Mouse (Mus musculus) liver, adult 2 months (tissue): Measurements from ENCODE around the gene Prkrip1. TPM values are rescaled to one million over a fixed set of nuclear protein-coding genes. Genes with fewer than 3 reads are reported as not detected.
A peak's percentile ranks its signal among the peaks of the same experiment; 100 is the strongest.

Experiments used
- DNase-seq: peaks from one replicate; pipeline ENCODE4 v3.0.0-alpha.2; 2011; ENCODE audit warnings: low read depth, low spot score; ENCODE audit errors: extremely low read depth
- H3K27ac ChIP-seq: fragments of 200-500 bp; replicated peaks from 2 replicates; pipeline ENCODE4 v1.5.1; 2012; ENCODE audit warnings: low read depth, mild to moderate bottlenecking, control low read depth, inconsistent platforms, low read length; ENCODE audit not compliant: insufficient read depth
- H3K27me3 ChIP-seq: fragments of 200-500 bp; 2 replicates; pipeline ENCODE4 v1.6.1; 2012; ENCODE audit warnings: mild to moderate bottlenecking, moderate library complexity, low read length, inconsistent platforms; ENCODE audit not compliant: control insufficient read depth, insufficient read depth
- H3K36me3 ChIP-seq: fragments of 200-500 bp; 2 replicates; pipeline ENCODE4 v1.6.1; 2012; ENCODE audit warnings: low read length, inconsistent platforms; ENCODE audit not compliant: control insufficient read depth, insufficient read depth
- H3K4me1 ChIP-seq: fragments of 200-500 bp; 2 replicates; pipeline ENCODE4 v1.6.1; 2011; ENCODE audit warnings: low read length; ENCODE audit not compliant: control insufficient read depth, insufficient read depth
- H3K4me3 ChIP-seq: fragments of 200-500 bp; 2 replicates; pipeline ENCODE4 v1.5.1; 2011; ENCODE audit warnings: low read depth, mild to moderate bottlenecking, control low read depth, low read length, moderate library complexity; ENCODE audit not compliant: insufficient read depth
- H3K79me2 ChIP-seq: fragments of 200-500 bp; 2 replicates; pipeline ENCODE4 v1.6.1; 2012; ENCODE audit warnings: inconsistent platforms, mild to moderate bottlenecking, low read length, moderate library complexity; ENCODE audit not compliant: control insufficient read depth, insufficient read depth
- H3K9ac ChIP-seq: fragments of 200-500 bp; 2 replicates; pipeline ENCODE4 v1.6.1; 2012; ENCODE audit warnings: low read depth, mild to moderate bottlenecking, control low read depth, inconsistent platforms, low read length
- CTCF ChIP-seq: fragments of 200-500 bp; IDR thresholded peaks from 2 replicates; pipeline ENCODE4 v1.5.1; 2011; ENCODE audit warnings: low read depth, low read length, control low read depth
- POLR2A ChIP-seq: fragments of 200-500 bp; IDR thresholded peaks from 2 replicates; pipeline ENCODE4 v1.6.1; 2011; ENCODE audit warnings: low read length, control low read depth; ENCODE audit not compliant: insufficient read depth; ENCODE audit errors: extremely low read depth
- WGBS: fragments of 180-500 bp; shearing (Covaris S2); methylation state at CpG from one replicate; pipeline ENCODE4 v1.1.7; 2018; 5-methylcytosine and 5-hydroxymethylcytosine counted together
- polyA plus RNA-seq: library from polyadenylated mRNA; depleted of rRNA; stranded (reverse); fragments of >200 nt; gene quantifications from 2 replicates; pipeline ENCODE4 v1.2.3, GENCODE M21; 2012
- total RNA-seq: library from RNA; depleted of rRNA; stranded (reverse); fragments of >200 nt; gene quantifications from 2 replicates; pipeline ENCODE4 v1.2.3, GENCODE M21; 2014

The Prkrip1 gene
- total and polyA plus RNA-seq, 2 experiments = 2.1 to 4.8 TPM

DNA sequence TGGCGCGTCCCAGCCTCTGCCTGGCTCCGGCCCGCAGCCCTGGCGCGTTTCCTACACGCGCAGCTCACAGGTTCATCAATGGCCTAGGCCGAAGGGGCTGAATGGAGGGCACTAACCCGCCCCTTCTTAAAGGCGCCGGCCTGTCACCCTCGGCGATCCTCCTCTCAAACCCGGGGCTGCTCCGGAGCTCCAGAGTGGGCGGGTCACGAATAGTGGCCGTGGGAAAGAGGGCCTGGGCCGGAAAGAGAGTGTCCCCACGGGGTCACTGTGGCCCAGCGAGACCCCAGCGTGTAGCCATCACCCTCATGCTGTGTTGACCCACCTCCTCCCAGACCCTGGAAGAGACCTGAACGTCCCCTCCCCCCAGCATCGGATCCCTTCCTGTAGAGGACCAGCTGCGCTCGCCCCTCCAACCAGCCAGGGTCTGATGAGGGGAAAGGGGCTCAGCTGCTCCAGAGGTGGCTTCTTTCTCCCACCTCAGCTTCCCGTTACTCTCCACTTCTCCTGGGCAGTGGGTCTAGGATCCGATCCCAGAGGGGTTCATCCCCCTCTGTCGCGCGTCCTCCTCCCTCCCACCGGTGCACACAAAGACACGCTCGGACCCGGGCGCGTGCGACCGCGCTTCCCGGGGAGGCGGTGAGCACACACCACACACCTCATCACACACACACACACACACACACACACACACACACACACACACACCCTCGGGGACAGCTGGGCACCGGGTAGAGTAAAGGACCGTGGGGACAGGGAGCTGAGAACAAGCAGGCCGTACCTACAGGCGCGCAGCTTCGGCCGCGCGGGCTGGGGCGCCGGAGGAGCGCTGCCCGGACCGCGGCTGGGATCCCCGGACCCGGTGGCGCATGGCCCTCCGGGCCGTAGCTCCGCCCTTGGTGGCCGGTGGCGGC, 45.3 kb upstream of the Prkrip1 start:
- no peaks in the 10 kb centered on the region for H3K27me3 ChIP-seq
- TF ChIP-seq CTCF (no peak), POLR2A (no peak)
- H3K36me3 ChIP-seq = no peaks in the 10 kb centered on the region
- H3K79me2 ChIP-seq = no peaks in the 10 kb centered on the region; the same call in 1 of the 2 replicates
- peak overlapping the region; percentile 80 for H3K9ac ChIP-seq
- peaks cover 14% of the 10 kb centered on the region for H3K4me1 ChIP-seq
- H3K27ac ChIP-seq = peak overlapping the region; percentile 50
- peak; percentile 24 for DNase-seq
- WGBS = 1% methylated on average over 59 of the region's 67 CpGs
- H3K4me3 ChIP-seq = peak overlapping the region; percentile 76

DNA sequence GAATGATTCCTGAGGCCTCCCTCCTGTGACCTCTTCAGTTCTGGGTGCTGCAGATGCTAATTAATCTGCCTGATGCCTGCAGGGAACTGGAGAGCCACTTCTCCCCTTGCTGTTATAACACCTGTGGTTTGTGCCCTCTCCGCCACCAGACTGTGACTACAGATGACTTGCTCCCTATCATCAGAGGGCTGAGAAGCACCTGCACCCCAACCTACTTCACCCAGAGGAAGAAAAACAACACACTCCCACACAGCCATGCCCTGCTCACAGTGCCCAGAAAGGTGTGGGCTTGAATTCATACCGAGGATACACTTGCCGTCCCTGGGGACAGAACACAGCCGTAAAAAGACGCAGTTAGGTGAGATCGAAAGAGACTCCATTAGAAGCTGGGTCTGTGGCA, 42.4 kb upstream of the Prkrip1 start:
- no peak overlapping the region for H3K4me3 ChIP-seq
- H3K9ac ChIP-seq = no peak overlapping the region

DNA sequence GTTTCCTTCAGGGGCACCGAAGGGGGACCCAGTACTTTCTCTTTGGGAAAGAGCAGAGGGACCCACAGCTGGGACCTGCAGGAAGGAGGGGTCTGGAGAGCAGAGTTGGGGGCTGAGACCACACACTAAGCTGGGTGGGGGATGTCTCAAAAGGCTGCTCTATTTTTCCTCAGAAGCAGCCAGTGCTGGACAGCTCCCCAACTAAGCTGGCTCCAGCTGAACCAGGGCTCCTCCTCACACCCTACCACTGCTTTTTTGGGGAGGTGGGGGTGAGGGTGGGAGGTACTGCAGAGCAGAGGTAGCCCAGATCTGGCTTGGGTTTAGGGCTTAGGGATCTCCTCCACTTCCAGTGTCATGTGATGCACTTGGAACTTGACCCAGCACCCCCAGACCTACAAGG, 41.6 kb upstream of the Prkrip1 start:
- TF ChIP-seq CTCF = no peak
- no peak for TF ChIP-seq POLR2A
- no peak overlapping the region for H3K27ac ChIP-seq
- H3K4me3 ChIP-seq = no peak overlapping the region
- WGBS = 81% methylated on average over 1 of the region's 1 CpGs
- no peaks in the 10 kb centered on the region; the same call in 1 of the 2 replicates for H3K79me2 ChIP-seq
- peaks cover 9% of the 10 kb centered on the region for H3K4me1 ChIP-seq
- H3K27me3 ChIP-seq = no peaks in the 10 kb centered on the region
- H3K36me3 ChIP-seq = no peaks in the 10 kb centered on the region
- no peak for DNase-seq
- no peak overlapping the region for H3K9ac ChIP-seq

More for the DNA sequence above, 42.4 kb upstream of the Prkrip1 start:
- Histone ChIP-seq H3K27me3 (no peaks in the 10 kb centered on the region), H3K79me2 (no peaks in the 10 kb centered on the region; the same call in 1 of the 2 replicates), H3K36me3 (no peaks in the 10 kb centered on the region), H3K27ac (no peak overlapping the region), H3K4me1 (peaks cover 15% of the 10 kb centered on the region)
- no peak for TF ChIP-seq CTCF
- no peak for TF ChIP-seq POLR2A
- no peak for DNase-seq
- WGBS = 92% methylated on average over 6 of the region's 6 CpGs

DNA sequence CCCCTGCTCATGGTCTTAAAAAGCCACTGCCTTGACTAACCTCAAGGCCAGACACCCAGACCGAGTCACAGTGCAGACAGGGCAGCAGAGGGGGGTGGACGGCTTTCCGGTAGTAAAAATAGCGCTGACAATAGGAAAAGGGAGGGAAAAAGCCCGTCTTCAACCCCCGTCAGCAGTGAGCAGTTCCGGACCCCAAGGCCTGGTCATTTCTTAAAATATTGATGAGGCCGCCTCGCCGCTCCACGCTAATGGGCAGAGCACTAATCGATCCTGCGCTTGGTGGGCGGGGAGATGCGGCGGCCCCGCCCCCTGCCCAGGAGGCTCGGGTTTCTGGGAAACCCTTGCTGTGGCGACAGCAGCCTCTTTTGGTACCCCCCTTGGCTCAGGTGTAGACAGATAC, 38.8 kb upstream of the Prkrip1 start:
- DNase-seq = no peak
- H3K79me2 ChIP-seq = no peaks in the 10 kb centered on the region

DNA sequence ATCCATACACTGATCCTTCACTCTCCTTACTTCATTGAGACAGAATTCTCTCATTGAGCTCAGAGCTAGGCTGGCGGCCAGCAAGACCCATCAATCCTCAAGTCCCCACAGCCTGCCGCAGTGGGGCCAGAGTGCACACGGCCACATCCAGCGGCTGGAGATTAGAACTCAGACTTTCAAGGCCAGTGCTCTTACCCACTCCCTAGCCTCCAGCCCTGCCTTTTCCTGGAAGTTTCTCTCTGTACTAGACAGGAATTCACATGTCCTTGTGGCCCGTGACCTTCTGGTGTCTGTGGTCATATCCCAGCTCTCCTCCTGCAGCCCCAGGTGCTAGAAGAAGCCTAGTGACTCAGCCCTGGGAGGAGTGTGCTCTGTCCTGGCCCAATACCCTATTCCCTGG, 37.8 kb upstream of the Prkrip1 start:
- Histone ChIP-seq H3K9ac (no peak overlapping the region), H3K27me3 (no peaks in the 10 kb centered on the region), H3K36me3 (no peaks in the 10 kb centered on the region), H3K4me1 (peaks cover 5% of the 10 kb centered on the region; the same call in 1 of the 2 replicates), H3K4me3 (no peak overlapping the region), H3K79me2 (no peaks in the 10 kb centered on the region), H3K27ac (no peak overlapping the region)
- DNase-seq = no peak
- no peak for TF ChIP-seq POLR2A
- no peak for TF ChIP-seq CTCF
- 77% methylated on average over 5 of the region's 5 CpGs for WGBS

More for the DNA sequence above, 38.8 kb upstream of the Prkrip1 start:
- peaks cover 5% of the 10 kb centered on the region; the same call in 1 of the 2 replicates for H3K4me1 ChIP-seq
- no peak overlapping the region for H3K27ac ChIP-seq
- TF ChIP-seq POLR2A (no peak), CTCF (no peak)
- no peak overlapping the region; the same call in 1 of the 2 replicates for H3K4me3 ChIP-seq
- H3K36me3 ChIP-seq = no peaks in the 10 kb centered on the region
- H3K27me3 ChIP-seq = no peaks in the 10 kb centered on the region
- H3K9ac ChIP-seq = peak overlapping the region; percentile 6; the same call in 1 of the 2 replicates
- WGBS = 4% methylated on average over 19 of the region's 19 CpGs
